Mouse (Mus musculus) heart, postnatal 0 days (tissue): ENCODE data around the gene Bicd2. TPM values are rescaled to one million over a fixed set of nuclear protein-coding genes. Genes with fewer than 3 reads are reported as not detected.
A peak's percentile ranks its signal among the peaks of the same experiment; 100 is the strongest.

Experiments used
- ATAC-seq: fragments of 200-750 bp; cut with Nextera tagmentation; 2 replicates; pipeline ENCODE4 v1.8.0; 2017; ENCODE audit warnings: low read depth, moderate number of reproducible peaks, moderate library complexity; ENCODE audit not compliant: insufficient read depth
- DNase-seq: peaks from one replicate; pipeline ENCODE4 v3.0.0-alpha.2; 2016; ENCODE audit warnings: low spot score
- H3K27ac ChIP-seq: fragments of 300-500 bp; sonication (generic); 2 replicates; pipeline ENCODE4 v1.5.1; 2014; ENCODE audit warnings: low read depth, mild to moderate bottlenecking
- H3K27me3 ChIP-seq: fragments of 300-500 bp; sonication (generic); 2 replicates; pipeline ENCODE4 v1.6.1; 2014; ENCODE audit warnings: low read length, mixed read lengths; ENCODE audit not compliant: control insufficient read depth, insufficient read depth
- H3K36me3 ChIP-seq: fragments of 300-500 bp; sonication (generic); replicated peaks from 2 replicates; pipeline ENCODE4 v1.6.1; 2014; ENCODE audit warnings: low read length, mixed read lengths; ENCODE audit not compliant: control insufficient read depth, insufficient read depth
- H3K4me1 ChIP-seq: fragments of 300-500 bp; sonication (generic); 2 replicates; pipeline ENCODE4 v1.6.1; 2014; ENCODE audit warnings: antibody characterized with exemption; ENCODE audit not compliant: control insufficient read depth, insufficient read depth
- H3K4me2 ChIP-seq: fragments of 300-500 bp; sonication (generic); 2 replicates; pipeline ENCODE4 v1.6.1; 2014; ENCODE audit warnings: low read depth, mild to moderate bottlenecking, low read length, moderate library complexity
- H3K4me3 ChIP-seq: fragments of 300-500 bp; sonication (generic); 2 replicates; pipeline ENCODE4 v1.5.1; 2014; ENCODE audit warnings: low read depth, low read length
- H3K9ac ChIP-seq: fragments of 300-500 bp; sonication (generic); replicated peaks from 2 replicates; pipeline ENCODE4 v1.6.1; 2014; ENCODE audit warnings: low read depth, low read length, mixed read lengths
- H3K9me3 ChIP-seq: fragments of 300-500 bp; sonication (generic); replicated peaks from 2 replicates; pipeline ENCODE4 v1.6.1; 2016; ENCODE audit warnings: low read length; ENCODE audit not compliant: control insufficient read depth
- CTCF ChIP-seq: IDR thresholded peaks from 2 replicates; pipeline ENCODE4 v1.5.1; 2016; ENCODE audit warnings: antibody characterized with exemption, control low read depth, low read depth
- EP300 ChIP-seq: IDR thresholded peaks from 2 replicates; pipeline ENCODE4 v1.6.1; 2016; ENCODE audit warnings: antibody characterized with exemption, low read depth
- WGBS: fragments of 180-500 bp; shearing (Covaris S2); extraction: QIAGEN DNeasy Blood & Tissue Kit; methylation state at CpG from one replicate; pipeline ENCODE4 v1.1.7; 2014; 5-methylcytosine and 5-hydroxymethylcytosine counted together
- polyA plus RNA-seq: library from polyadenylated mRNA; unstranded; fragments of >200 nt; fragmentation: Nextera tagmentation; extraction: Ambion mirVana; gene quantifications from 2 replicates; pipeline ENCODE4 v1.2.1, GENCODE M21; 2015
- total RNA-seq: library from RNA; depleted of rRNA; stranded (reverse); fragments of >200 nt; gene quantifications from 2 replicates; pipeline ENCODE4 v1.2.3, GENCODE M21; 2014; ENCODE audit warnings: low replicate concordance

Bicd2 gene
- total and polyA plus RNA-seq, 2 experiments from 2014 or later: 43.5 to 54.2 TPM

DNA sequence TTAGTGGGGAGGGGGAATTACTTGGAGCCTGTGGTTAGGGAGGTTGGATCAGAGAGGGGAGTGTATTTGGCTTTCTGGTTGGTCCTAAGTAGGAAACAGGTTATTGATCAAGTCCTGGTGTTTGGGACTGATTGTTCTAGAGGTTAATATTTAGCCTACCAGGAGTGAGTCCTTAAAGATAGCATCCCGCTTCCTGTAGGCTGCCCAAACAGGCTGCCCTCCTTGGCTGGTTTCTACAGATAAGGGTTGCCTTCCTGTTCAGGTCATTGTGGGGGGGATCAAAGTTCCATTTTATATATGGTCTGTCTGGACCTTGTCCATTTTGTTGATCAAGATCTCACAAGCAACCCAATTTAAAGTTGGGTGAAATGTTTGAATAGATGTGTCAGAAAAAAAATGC is 52.2 kb downstream of the Bicd2 start:
- DNase-seq: no peak
- Histone ChIP-seq H3K9me3 (no peaks in the 10 kb centered on the region), H3K4me2 (no peak overlapping the region), H3K4me1 (no peaks in the 10 kb centered on the region), H3K9ac (no peak overlapping the region), H3K4me3 (no peak overlapping the region), H3K27ac (no peak overlapping the region), H3K36me3 (peaks cover under 1% of the 10 kb centered on the region; the same call in 1 of the 2 replicates), H3K27me3 (no peaks in the 10 kb centered on the region)
- TF ChIP-seq EP300 (no peak), CTCF (no peak)
- WGBS: 81% methylated on average over 1 of the region's 1 CpGs
- ATAC-seq: no peak

DNA sequence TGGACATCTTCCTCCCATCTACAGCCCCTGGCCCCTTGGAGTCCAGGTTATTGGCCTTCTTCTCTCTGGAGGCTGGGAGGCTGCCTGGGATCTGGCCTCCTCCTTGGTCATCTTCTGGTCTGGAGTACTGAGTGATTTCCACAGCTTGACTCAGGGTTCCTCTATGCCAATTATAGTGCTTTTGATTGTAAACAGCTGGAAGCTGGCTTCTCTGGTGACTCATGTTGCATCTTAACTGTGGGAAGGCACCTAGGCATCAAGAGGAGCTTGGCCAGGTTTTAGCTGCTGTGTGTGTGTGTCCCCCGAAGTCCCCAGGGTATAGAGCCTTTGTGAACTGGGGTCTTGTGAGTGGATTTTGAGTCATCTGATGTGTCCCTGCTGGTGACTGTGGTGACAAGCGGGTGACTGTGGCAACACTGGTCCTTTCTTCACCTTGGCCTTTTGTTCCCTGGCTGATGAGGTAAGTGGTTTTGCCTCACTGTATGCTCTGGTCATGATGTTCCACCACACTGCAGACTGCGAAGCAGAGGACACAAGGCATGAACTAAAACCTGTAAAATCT is 53.6 kb downstream of the Bicd2 start:
- ATAC-seq (no peak), DNase-seq (no peak)
- Histone ChIP-seq H3K4me3 (no peak overlapping the region), H3K9me3 (no peaks in the 10 kb centered on the region), H3K27me3 (no peaks in the 10 kb centered on the region), H3K36me3 (no peaks in the 10 kb centered on the region), H3K4me1 (no peaks in the 10 kb centered on the region), H3K9ac (no peak overlapping the region), H3K4me2 (no peak overlapping the region), H3K27ac (no peak overlapping the region)
- no peak for TF ChIP-seq CTCF
- no peak for TF ChIP-seq EP300
- WGBS: 81% methylated on average over 3 of the region's 3 CpGs

DNA sequence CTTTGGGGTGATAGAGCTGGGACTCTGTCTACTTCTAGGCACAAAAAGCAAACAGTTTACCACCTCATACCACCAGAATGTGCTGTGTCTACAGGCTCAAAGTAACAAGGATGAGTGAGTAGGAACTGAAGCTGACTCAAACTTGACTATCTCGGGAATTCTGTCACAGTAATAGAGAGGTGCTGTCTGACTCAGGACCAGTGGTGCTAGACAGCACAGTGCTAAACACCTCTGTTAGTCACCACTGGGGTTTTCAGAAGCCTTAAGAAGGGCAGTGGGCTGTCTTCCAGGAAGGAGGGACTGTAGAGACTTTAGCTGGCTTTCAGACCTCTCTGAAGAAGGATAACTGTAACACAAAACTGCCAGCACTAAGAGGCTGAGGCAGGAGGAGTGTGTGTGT is 55.4 kb downstream of the Bicd2 start:
- Histone ChIP-seq H3K4me2 (no peak overlapping the region), H3K27ac (no peak overlapping the region), H3K9me3 (no peaks in the 10 kb centered on the region), H3K9ac (no peak overlapping the region), H3K4me3 (no peak overlapping the region), H3K4me1 (no peaks in the 10 kb centered on the region), H3K27me3 (no peaks in the 10 kb centered on the region), H3K36me3 (no peaks in the 10 kb centered on the region)
- DNase-seq (no peak), ATAC-seq (no peak)
- TF ChIP-seq EP300: no peak
- no peak for TF ChIP-seq CTCF
- 48% methylated on average over 1 of the region's 1 CpGs for WGBS

DNA sequence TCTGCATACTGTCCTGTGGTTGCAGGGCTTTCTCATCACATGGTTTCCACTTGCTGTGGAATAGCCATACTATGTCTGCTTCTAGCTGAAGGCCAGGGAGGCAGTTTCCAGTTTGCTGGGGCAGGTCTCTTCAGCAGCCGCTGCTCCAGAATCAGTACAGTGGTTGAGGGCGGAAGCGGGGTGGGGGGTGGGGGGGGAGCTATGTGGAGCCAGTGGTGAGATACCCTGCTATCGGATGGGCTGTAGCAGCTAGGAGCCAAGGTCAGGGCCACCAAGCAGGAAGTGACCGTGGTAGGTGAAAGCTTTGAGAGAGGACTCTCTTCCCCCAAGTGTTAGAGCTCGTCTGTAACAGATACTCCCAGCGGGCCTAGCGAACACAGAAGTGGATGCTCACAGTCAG is 56.8 kb downstream of the Bicd2 start:
- WGBS: 73% methylated on average over 8 of the region's 8 CpGs
- Histone ChIP-seq H3K9me3 (no peaks in the 10 kb centered on the region), H3K4me1 (no peaks in the 10 kb centered on the region), H3K4me3 (no peak overlapping the region), H3K9ac (no peak overlapping the region), H3K4me2 (no peak overlapping the region), H3K36me3 (no peaks in the 10 kb centered on the region), H3K27me3 (no peaks in the 10 kb centered on the region), H3K27ac (no peak overlapping the region)
- TF ChIP-seq EP300: no peak
- no peak for TF ChIP-seq CTCF
- ATAC-seq (no peak), DNase-seq (no peak)

DNA sequence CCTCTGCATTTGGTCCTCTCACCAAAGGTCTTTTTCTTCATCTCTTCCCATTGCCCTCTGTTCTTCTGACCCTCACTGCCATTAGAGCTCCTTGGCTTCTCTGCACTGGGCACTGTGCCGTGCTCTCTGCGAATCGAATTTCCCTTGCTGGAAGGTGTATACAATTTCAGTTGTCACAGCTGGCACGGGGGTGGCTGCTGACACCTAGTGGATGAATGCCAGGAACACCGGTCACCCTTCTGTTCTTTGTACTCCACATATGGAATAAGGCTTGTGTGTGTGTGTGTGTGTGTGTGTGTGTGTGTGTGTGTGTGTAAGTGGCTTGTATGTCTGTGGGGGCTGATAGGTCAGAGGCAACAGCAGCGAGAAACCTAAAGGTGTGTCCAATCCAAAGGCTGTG is 58.8 kb downstream of the Bicd2 start:
- TF ChIP-seq EP300 (no peak), CTCF (peak; percentile 68)
- H3K27ac ChIP-seq: peak overlapping the region; percentile 51; the same call in 1 of the 2 replicates
- ATAC-seq: peak; percentile 83
- no peaks in the 10 kb centered on the region for H3K9me3 ChIP-seq
- H3K4me1 ChIP-seq: no peaks in the 10 kb centered on the region
- 17% methylated on average over 6 of the region's 6 CpGs for WGBS
- H3K9ac ChIP-seq: no peak overlapping the region
- no peak overlapping the region for H3K4me3 ChIP-seq
- no peak overlapping the region for H3K4me2 ChIP-seq
- no peaks in the 10 kb centered on the region for H3K36me3 ChIP-seq
- no peaks in the 10 kb centered on the region for H3K27me3 ChIP-seq
- peak; percentile 88 for DNase-seq

DNA sequence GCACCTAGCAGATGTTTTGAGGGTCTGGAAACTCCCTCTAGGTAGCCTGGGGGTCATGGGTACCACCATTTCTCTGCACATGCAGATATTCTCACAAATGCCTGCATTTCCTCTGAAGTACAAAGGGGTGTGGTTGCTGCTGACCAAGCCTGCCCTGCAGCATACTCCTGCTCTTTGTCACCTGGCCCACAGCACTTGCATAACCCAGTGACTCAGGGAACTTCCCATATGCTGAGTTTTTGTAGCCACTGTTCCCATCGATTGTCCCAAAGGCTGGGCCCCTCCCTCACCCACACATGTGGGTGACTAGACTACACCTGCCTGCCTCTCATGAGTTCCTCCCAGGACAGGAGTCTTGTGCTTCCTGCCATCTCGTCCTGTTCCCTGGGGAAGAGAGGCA is 61.2 kb downstream of the Bicd2 start:
- Histone ChIP-seq H3K4me2 (no peak overlapping the region), H3K36me3 (no peaks in the 10 kb centered on the region), H3K27me3 (no peaks in the 10 kb centered on the region), H3K9ac (no peak overlapping the region), H3K27ac (no peak overlapping the region), H3K4me3 (no peak overlapping the region), H3K4me1 (no peaks in the 10 kb centered on the region), H3K9me3 (no peaks in the 10 kb centered on the region)
- no peak for TF ChIP-seq EP300
- TF ChIP-seq CTCF: no peak
- 56% methylated on average over 2 of the region's 2 CpGs for WGBS
- DNase-seq (no peak), ATAC-seq (no peak)
